Mouse (Mus musculus) small intestine, adult 2 months (tissue): ENCODE measurements at regions not wholly inside any gene's neighbourhood (a gene's known extent, or its start where the extent isn't known, plus 50 kb on each side); places are given as distances from the start of the nearest gene placed in this dataset.

ENCODE experiments used
- CTCF ChIP-seq: fragments of 200-500 bp; IDR thresholded peaks from 2 replicates; pipeline ENCODE4 v1.5.1; 2012; ENCODE audit warnings: low read depth, mild to moderate bottlenecking, control low read depth, inconsistent platforms, low read length, moderate library complexity, mixed read lengths; ENCODE audit not compliant: insufficient replicate concordance, insufficient read length; ENCODE audit errors: extremely low read depth
- POLR2A ChIP-seq: fragments of 200-500 bp; IDR thresholded peaks from 2 replicates; pipeline ENCODE4 v1.6.1; 2012; ENCODE audit warnings: low read depth, mild to moderate bottlenecking, control low read depth, inconsistent platforms, low read length, moderate library complexity

DNA sequence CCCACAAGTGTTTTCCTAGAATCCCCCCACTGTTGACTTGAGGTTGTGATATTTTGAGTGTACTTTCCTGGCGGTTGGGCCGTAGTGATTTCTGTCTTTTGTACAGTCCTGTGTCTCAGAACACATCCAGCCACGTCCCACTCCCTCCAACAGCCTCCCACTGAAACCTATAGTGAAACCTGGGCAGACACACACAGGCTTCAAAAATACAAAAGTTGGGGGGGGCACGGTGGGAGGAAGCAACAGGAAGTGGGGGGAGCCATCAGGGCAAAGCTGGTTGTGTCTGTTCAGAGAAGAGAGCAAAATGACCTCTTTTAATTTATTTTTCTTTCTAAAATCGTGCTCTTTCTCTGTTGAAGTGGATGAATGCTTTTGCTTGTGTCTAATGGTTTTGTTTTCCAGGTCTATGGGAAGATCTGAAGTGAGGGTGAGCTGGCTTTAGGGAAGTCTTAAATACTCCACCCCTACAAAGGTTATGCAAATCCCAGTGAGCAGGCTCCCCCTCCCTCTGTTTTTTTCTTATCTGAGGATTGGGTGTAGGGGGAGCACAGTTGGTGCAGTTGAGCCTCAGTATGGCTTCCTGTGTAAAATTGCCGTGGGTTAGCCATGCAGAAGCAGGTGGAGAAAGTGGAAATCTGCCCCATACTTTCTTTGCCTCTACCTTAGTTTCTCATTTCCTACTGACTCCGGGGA lies 164.1 kb upstream of the Mrps10 start:
- TF ChIP-seq CTCF (no peak), POLR2A (no peak)
